Mouse (Mus musculus) ES-E14 (cell line): ENCODE results near the gene Slc38a5.

ENCODE experiments used
- MAFK ChIP-seq: IDR thresholded peaks from 2 replicates; pipeline ENCODE4 v1.6.1; 2014; ENCODE audit warnings: mild to moderate bottlenecking, low read depth, low read length, inconsistent platforms; ENCODE audit not compliant: insufficient read depth
- ZC3H11A ChIP-seq: IDR thresholded peaks from 2 replicates; pipeline ENCODE4 v1.6.1; 2012; ENCODE audit warnings: low read depth, mild to moderate bottlenecking, inconsistent platforms, low read length, borderline replicate concordance
- ZNF384 ChIP-seq: IDR thresholded peaks from 2 replicates; pipeline ENCODE4 v1.6.1; 2012; ENCODE audit warnings: low read depth, low read length, inconsistent platforms

GRCm38 (mm10) chrX:8236704-8237103 is 34.2 kb upstream of the Slc38a5 start:
- TF ChIP-seq MAFK (no peak), ZNF384 (no peak), ZC3H11A (no peak)
